23 mouse cellular contexts compared by ENCODE assay signal in genomic region chr13:65100678-65101077, GRCm38 (mm10). TPM values are rescaled to one million over a fixed set of nuclear protein-coding genes. Genes with fewer than 3 reads are reported as not detected.
"Had no signal": no experiment of that assay in that cellular context is flagged by ENCODE, and none has a peak within 500 bp of the region (broad histone marks: within the 10 kb centered on the region; RNA-seq: fewer than 3 reads in every experiment).

No protein-coding gene starts in this region.

- H3K27ac ChIP-seq: lung, embryonic 15.5 days; macrophage; midbrain, embryonic 13.5 days; midbrain, embryonic 15.5 days; neural tube, embryonic 12.5 days had no signal

- H3K4me1 ChIP-seq: lung, embryonic 15.5 days; midbrain, embryonic 13.5 days; midbrain, embryonic 15.5 days; neural tube, embryonic 12.5 days had no signal

- DNase-seq: liver, postnatal 0 days; lung, adult 2 months; lung, postnatal 14 days; right cerebral cortex, postnatal 14 days; thymus, adult 18-20 months; thymus, postnatal 14 days; thymus, postnatal 36 days had no signal

- H3K4me2 ChIP-seq: lung, embryonic 15.5 days; midbrain, embryonic 11.5 days; midbrain, embryonic 13.5 days; midbrain, embryonic 15.5 days; neural tube, embryonic 12.5 days had no signal

- H3K9ac ChIP-seq: liver, postnatal 0 days; lung, embryonic 15.5 days; midbrain, embryonic 13.5 days; midbrain, embryonic 15.5 days; neural tube, embryonic 12.5 days had no signal

- H3K27me3 ChIP-seq: lung, embryonic 15.5 days; midbrain, embryonic 13.5 days; midbrain, embryonic 15.5 days; neural tube, embryonic 12.5 days had no signal

- H3K4me3 ChIP-seq: lung, embryonic 15.5 days; midbrain, embryonic 13.5 days; midbrain, embryonic 15.5 days; neural tube, embryonic 12.5 days had no signal

- ATAC-seq: liver, postnatal 0 days; lung, postnatal 0 days; midbrain, embryonic 13.5 days; midbrain, embryonic 15.5 days had no signal

RNA-seq across cellular contexts. Expression of gene Olfr465-ps1, which starts 37.2 kb away (rescaled TPM):
- total RNA-seq: megakaryocyte, adult 5-6 weeks; midbrain, postnatal 0 days; monocyte, adult 5-6 weeks; neutrophil, adult 5-6 weeks had no signal
- polyA plus RNA-seq: liver, postnatal 0 days; lung, adult 2 months; lung, embryonic 15.5 days; lung, postnatal 0 days; macrophage; midbrain, embryonic 11.5 days; midbrain, embryonic 13.5 days; midbrain, embryonic 15.5 days; midbrain, postnatal 0 days; neural tube, embryonic 12.5 days; neural tube, embryonic 14.5 days; spleen, adult 2 months; stomach, embryonic 14.5 days; stomach, embryonic 16.5 days; thymus, postnatal 0 days had no signal

RNA-seq across cellular contexts. Expression of gene Prss47, which starts 48.1 kb away (rescaled TPM):
- total RNA-seq: midbrain, postnatal 0 days; monocyte, adult 5-6 weeks; neutrophil, adult 5-6 weeks had no signal
- polyA plus RNA-seq: liver, postnatal 0 days; lung, adult 2 months; lung, embryonic 15.5 days; lung, postnatal 0 days; macrophage; midbrain, embryonic 11.5 days; midbrain, embryonic 13.5 days; midbrain, embryonic 15.5 days; midbrain, postnatal 0 days; neural tube, embryonic 12.5 days; neural tube, embryonic 14.5 days; spleen, adult 2 months; stomach, embryonic 14.5 days; stomach, embryonic 16.5 days; thymus, postnatal 0 days had no signal

RNA-seq across cellular contexts. Expression of gene Olfr466, which starts 49.4 kb away (rescaled TPM):
- total RNA-seq: megakaryocyte, adult 5-6 weeks; midbrain, postnatal 0 days; monocyte, adult 5-6 weeks; neutrophil, adult 5-6 weeks had no signal
- polyA plus RNA-seq: liver, postnatal 0 days; lung, adult 2 months; lung, embryonic 15.5 days; lung, postnatal 0 days; macrophage; midbrain, embryonic 11.5 days; midbrain, embryonic 13.5 days; midbrain, embryonic 15.5 days; midbrain, postnatal 0 days; neural tube, embryonic 12.5 days; neural tube, embryonic 14.5 days; spleen, adult 2 months; stomach, embryonic 14.5 days; stomach, embryonic 16.5 days; thymus, postnatal 0 days had no signal
